Mouse (Mus musculus): Measurements from ENCODE around the gene Dusp23.

- TF ChIP-seq CTCF (IDR thresholded peaks at IDR 0.05; ENCODE audit: low read depth, low read length) = no peak
- no peak for TF ChIP-seq POLR2A (IDR thresholded peaks at IDR 0.05; ENCODE audit: borderline replicate concordance, low read depth, low read length)
Measured at GRCm38 (mm10) chr1:172653900-172654299, 21.1 kb upstream of the Dusp23 start.

All from bone marrow macrophage, adult 2 months (primary cell).